Mouse (Mus musculus): ENCODE results near the gene Kcnh1. TPM values are rescaled to one million over a fixed set of nuclear protein-coding genes. Genes with fewer than 3 reads are reported as not detected.

Kcnh1 gene
- total and polyA plus RNA-seq, 2 experiments from 2014 or later: 0.10 to 0.31 TPM

- H3K4me2 ChIP-seq (ENCODE audit: low read depth, low read length): no peak overlapping the region
- no peak overlapping the region for H3K4me3 ChIP-seq (ENCODE audit: low read depth, low read length)
- ATAC-seq (ENCODE audit: insufficient read depth, low read depth) (no peak), DNase-seq (ENCODE audit: low spot score) (no peak)
- no peaks in the 10 kb centered on the region for H3K9me3 ChIP-seq (replicated peaks; ENCODE audit: control insufficient read depth, low read length)
- WGBS: 96% methylated on average over 1 of the region's 1 CpGs
- H3K4me1 ChIP-seq (ENCODE audit: control insufficient read depth, insufficient read depth): no peaks in the 10 kb centered on the region
- no peak overlapping the region for H3K27ac ChIP-seq (ENCODE audit: low read depth)
- TF ChIP-seq EP300 (IDR thresholded peaks at IDR 0.05; ENCODE audit: low read depth) (no peak), CTCF (IDR thresholded peaks at IDR 0.05; ENCODE audit: low read depth) (no peak)
- no peaks in the 10 kb centered on the region for H3K36me3 ChIP-seq (replicated peaks; ENCODE audit: control insufficient read depth, insufficient read depth, low read length)
- H3K27me3 ChIP-seq (ENCODE audit: control insufficient read depth, insufficient read depth, low read length): no peaks in the 10 kb centered on the region
- H3K9ac ChIP-seq (replicated peaks; ENCODE audit: low read depth, low read length): no peak overlapping the region
Measured at GRCm38 (mm10) chr1:192512821-192513220, 322.2 kb downstream of the Kcnh1 start.

GRCm38 (mm10) chr1:192515373-192515772 is 324.8 kb downstream of the Kcnh1 start:
- Histone ChIP-seq H3K27me3 (ENCODE audit: control insufficient read depth, insufficient read depth, low read length) (no peaks in the 10 kb centered on the region), H3K4me3 (ENCODE audit: low read depth, low read length) (no peak overlapping the region), H3K4me1 (ENCODE audit: control insufficient read depth, insufficient read depth) (0 out of 2 replicates have a peak, but pooled peaks cover under 1% of the 10 kb centered on the region), H3K9ac (replicated peaks; ENCODE audit: low read depth, low read length) (no peak overlapping the region), H3K9me3 (replicated peaks; ENCODE audit: control insufficient read depth, low read length) (no peaks in the 10 kb centered on the region), H3K36me3 (replicated peaks; ENCODE audit: control insufficient read depth, insufficient read depth, low read length) (no peaks in the 10 kb centered on the region), H3K27ac (ENCODE audit: low read depth) (no peak overlapping the region), H3K4me2 (ENCODE audit: low read depth, low read length) (no peak overlapping the region)
- no peak for ATAC-seq (ENCODE audit: insufficient read depth, low read depth)
- TF ChIP-seq EP300 (IDR thresholded peaks at IDR 0.05; ENCODE audit: low read depth): no peak
- no peak for TF ChIP-seq CTCF (IDR thresholded peaks at IDR 0.05; ENCODE audit: low read depth)
- no peak for DNase-seq (ENCODE audit: low spot score)
- 78% methylated on average over 3 of the region's 3 CpGs for WGBS

- no peak overlapping the region for H3K27ac ChIP-seq (ENCODE audit: low read depth)
- TF ChIP-seq EP300 (IDR thresholded peaks at IDR 0.05; ENCODE audit: low read depth): no peak
- no peak for TF ChIP-seq CTCF (IDR thresholded peaks at IDR 0.05; ENCODE audit: low read depth)
- ATAC-seq (ENCODE audit: insufficient read depth, low read depth): no peak
- no peaks in the 10 kb centered on the region for H3K27me3 ChIP-seq (ENCODE audit: control insufficient read depth, insufficient read depth, low read length)
- DNase-seq (ENCODE audit: low spot score): no peak
- 89% methylated on average over 1 of the region's 1 CpGs for WGBS
- no peak overlapping the region for H3K4me3 ChIP-seq (ENCODE audit: low read depth, low read length)
- H3K9me3 ChIP-seq (replicated peaks; ENCODE audit: control insufficient read depth, low read length): no peaks in the 10 kb centered on the region
- no peak overlapping the region for H3K4me2 ChIP-seq (ENCODE audit: low read depth, low read length)
- H3K4me1 ChIP-seq (ENCODE audit: control insufficient read depth, insufficient read depth): peaks cover 14% of the 10 kb centered on the region; the same call in 1 of the 2 replicates
- no peaks in the 10 kb centered on the region for H3K36me3 ChIP-seq (replicated peaks; ENCODE audit: control insufficient read depth, insufficient read depth, low read length)
- H3K9ac ChIP-seq (replicated peaks; ENCODE audit: low read depth, low read length): no peak overlapping the region
Measured at GRCm38 (mm10) chr1:192519713-192520112, 329.1 kb downstream of the Kcnh1 start.

GRCm38 (mm10) chr1:192520836-192521435 is 330.4 kb downstream of the Kcnh1 start:
- Histone ChIP-seq H3K36me3 (replicated peaks; ENCODE audit: control insufficient read depth, insufficient read depth, low read length) (no peaks in the 10 kb centered on the region), H3K4me1 (ENCODE audit: control insufficient read depth, insufficient read depth) (peaks cover 14% of the 10 kb centered on the region; the same call in 1 of the 2 replicates), H3K27ac (ENCODE audit: low read depth) (no peak overlapping the region), H3K9me3 (replicated peaks; ENCODE audit: control insufficient read depth, low read length) (no peaks in the 10 kb centered on the region), H3K4me2 (ENCODE audit: low read depth, low read length) (no peak overlapping the region), H3K9ac (replicated peaks; ENCODE audit: low read depth, low read length) (no peak overlapping the region), H3K4me3 (ENCODE audit: low read depth, low read length) (no peak overlapping the region), H3K27me3 (ENCODE audit: control insufficient read depth, insufficient read depth, low read length) (no peaks in the 10 kb centered on the region)
- WGBS: 31% methylated on average over 13 of the region's 13 CpGs
- DNase-seq (ENCODE audit: low spot score): peak; percentile 49
- no peak for TF ChIP-seq EP300 (IDR thresholded peaks at IDR 0.05; ENCODE audit: low read depth)
- peak; percentile 60 for ATAC-seq (ENCODE audit: insufficient read depth, low read depth)

- no peak overlapping the region for H3K27ac ChIP-seq (ENCODE audit: low read depth)
- peak; percentile 56 for DNase-seq (ENCODE audit: low spot score)
Measured at GRCm38 (mm10) chr1:192522376-192523178, 332.0 kb downstream of the Kcnh1 start.

More at GRCm38 (mm10) chr1:192522376-192523178, 332.0 kb downstream of the Kcnh1 start:
- TF ChIP-seq EP300 (IDR thresholded peaks at IDR 0.05; ENCODE audit: low read depth) (no peak), CTCF (IDR thresholded peaks at IDR 0.05; ENCODE audit: low read depth) (no peak)
- 62% methylated on average over 12 of the region's 12 CpGs for WGBS
- Histone ChIP-seq H3K4me2 (ENCODE audit: low read depth, low read length) (no peak overlapping the region), H3K9me3 (replicated peaks; ENCODE audit: control insufficient read depth, low read length) (no peaks in the 10 kb centered on the region), H3K27me3 (ENCODE audit: control insufficient read depth, insufficient read depth, low read length) (no peaks in the 10 kb centered on the region), H3K36me3 (replicated peaks; ENCODE audit: control insufficient read depth, insufficient read depth, low read length) (no peaks in the 10 kb centered on the region), H3K9ac (replicated peaks; ENCODE audit: low read depth, low read length) (no peak overlapping the region), H3K4me1 (ENCODE audit: control insufficient read depth, insufficient read depth) (peaks cover 15% of the 10 kb centered on the region; the same call in 1 of the 2 replicates), H3K4me3 (ENCODE audit: low read depth, low read length) (no peak overlapping the region)
- no peak for ATAC-seq (ENCODE audit: insufficient read depth, low read depth)

Data from heart, postnatal 0 days (tissue).